Mouse (Mus musculus): ENCODE measurements at regions not wholly inside any gene's neighbourhood (a gene's known extent, or its start where the extent isn't known, plus 50 kb on each side); places are given as distances from the start of the nearest gene placed in this dataset.

DNA sequence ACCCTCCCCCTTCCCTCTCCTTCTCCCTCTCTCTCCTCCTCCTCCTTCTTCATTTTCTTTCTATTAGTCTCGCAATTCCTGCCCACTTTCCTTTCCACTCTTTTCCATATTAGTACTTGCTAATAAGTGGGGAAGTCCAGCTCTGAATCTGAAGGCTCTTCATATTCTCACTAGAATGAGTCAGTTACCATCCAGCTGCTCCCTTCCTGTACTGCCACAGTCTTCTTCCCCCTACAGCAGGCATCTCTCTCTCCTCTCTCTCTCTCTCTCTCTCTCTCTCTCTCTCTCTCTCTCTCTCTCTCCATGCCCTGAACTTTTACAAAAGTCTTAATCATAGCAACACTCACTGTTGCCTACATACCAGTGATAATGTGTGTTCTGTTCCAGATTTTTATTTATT, 226.6 kb upstream of the Pter start:
- no peak for ATAC-seq (replicated peaks; ENCODE audit: poor library complexity)

DNA sequence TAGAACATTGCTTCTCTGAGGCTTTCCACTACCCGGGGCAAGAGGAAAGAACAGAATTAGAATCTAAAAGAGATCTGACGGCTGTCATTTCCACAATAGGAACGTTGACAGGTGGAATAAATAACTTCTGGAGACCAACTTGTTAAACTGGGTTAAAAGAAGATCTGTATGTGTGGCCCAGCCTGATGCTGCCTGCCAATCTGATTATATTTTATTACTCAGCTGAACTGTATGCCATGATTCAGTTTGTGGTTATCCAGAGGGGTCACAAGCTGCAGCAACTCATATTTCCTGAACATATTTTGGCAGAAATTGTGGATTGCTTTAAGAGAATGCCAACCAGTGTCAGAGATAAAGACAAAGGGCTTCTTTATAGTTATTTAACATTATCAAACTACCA, 224.5 kb upstream of the Pter start:
- no peak for ATAC-seq (replicated peaks; ENCODE audit: poor library complexity)

DNA sequence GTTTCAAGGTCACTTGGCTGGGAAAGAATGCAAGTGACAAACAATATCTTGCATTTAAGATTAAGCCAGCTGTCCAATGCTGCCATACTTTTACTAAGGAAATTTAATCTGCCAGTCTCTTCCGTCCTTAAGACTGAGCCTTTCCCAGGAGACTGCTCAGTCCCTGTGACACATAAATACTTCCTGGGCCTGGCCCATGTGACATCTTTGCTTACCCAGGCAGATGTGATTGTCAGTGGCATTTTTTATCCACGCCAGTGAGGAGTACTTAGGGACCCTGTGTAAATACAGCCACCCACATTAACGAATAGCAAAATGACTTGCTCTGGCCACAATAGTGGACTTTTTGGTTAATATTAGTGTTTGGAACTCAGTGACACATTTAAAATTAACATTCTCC, 216.3 kb upstream of the Pter start:
- ATAC-seq (replicated peaks; ENCODE audit: poor library complexity): no peak

DNA sequence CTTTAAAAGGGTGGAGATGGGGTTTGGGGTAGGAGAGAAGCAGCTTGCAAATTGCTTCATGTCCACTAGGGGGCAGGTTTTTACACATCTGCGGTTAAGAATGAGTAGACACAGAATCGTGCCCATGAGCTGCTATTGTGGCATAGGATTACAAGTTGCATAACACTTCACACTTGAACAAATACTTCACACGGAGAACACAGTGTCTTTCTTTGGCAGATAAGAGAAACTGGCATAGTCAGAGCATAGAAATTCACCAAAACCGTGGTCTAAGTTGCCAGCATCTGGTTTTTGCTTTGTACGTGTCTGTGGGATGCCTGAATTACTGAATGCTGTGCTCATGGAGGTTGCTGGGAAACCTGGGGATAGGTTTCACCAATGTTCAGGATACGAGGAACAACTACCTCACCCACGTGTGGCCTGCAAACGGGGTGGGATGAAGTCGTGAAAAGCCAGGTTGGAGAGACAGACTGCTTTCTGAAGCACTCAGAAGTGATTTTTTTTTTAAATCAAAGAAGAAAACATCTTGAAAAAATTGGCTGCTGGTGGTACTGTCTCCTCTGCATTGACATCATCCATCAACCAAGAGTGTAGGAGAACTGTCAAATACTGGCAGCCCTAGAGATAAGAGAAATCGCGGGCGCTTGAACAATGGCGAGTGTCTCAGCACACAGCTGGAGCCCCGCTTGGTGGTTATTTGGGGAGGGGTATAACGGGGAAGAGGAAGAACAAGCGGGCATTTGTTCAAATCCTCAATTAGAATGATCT, 214.5 kb upstream of the Pter start:
- peak; percentile 98 for ATAC-seq (replicated peaks; ENCODE audit: poor library complexity)

DNA sequence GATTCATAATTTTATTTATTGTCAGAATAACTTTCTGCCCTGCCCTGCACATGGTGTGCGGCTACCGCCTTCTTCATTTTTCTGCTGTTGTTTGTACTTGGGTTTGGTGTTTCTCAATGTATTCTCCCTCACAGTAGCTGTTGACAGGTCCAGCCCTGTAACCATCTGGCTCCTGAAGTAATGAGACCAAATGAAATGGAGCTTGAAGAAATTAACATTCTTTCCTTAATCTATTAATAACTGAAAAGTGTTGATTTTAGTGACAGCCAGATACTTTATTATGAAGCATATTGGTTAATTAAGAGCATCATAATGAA, 214.0 kb upstream of the Pter start:
- ATAC-seq (replicated peaks; ENCODE audit: poor library complexity): no peak

GRCm38 (mm10) chr2:12716124-12717012, 207.5 kb upstream of the Pter start:
- ATAC-seq (replicated peaks; ENCODE audit: poor library complexity): no peak

DNA sequence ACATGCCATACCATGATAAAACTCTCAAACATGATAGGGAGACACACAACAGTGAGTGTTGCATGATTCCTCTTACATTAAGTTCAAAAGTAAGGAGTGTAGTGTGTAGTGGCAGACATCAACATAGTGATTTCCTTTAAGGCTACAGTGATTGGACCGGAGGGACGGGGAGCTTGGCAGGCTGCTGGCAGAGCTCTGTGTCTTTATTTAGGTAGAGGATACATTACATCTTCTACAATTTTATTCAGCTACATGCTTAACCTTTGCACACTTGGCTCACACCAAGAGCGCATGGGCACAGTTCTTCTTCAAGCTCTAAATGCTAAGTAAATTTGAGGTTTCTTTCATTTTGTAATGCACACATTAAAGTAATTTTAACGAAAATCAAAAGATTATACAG, 194.6 kb upstream of the Pter start:
- no peak for ATAC-seq (replicated peaks; ENCODE audit: poor library complexity)

GRCm38 (mm10) chr2:12737140-12737539, 186.7 kb upstream of the Pter start:
- ATAC-seq (replicated peaks; ENCODE audit: poor library complexity): no peak

DNA sequence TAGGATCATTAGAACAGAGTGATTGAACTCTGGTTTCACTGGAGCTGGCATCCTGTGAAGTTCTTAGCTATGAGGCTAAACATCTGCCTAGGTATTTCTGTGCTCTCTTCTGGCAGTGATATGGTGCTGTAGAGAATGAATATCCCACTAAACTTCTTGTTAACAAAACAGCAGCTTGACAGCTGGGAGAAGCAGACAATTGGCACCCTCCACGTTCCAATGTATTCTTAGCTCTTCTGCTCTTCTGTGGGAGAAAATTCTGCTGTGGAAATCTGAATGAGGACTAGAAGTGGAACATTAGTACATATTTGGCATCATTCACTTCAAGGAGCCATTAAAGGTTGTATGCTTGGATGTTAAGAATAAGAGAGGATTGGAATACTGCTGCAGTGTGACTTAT, 177.0 kb upstream of the Pter start:
- ATAC-seq (replicated peaks; ENCODE audit: poor library complexity): no peak

- ATAC-seq (replicated peaks; ENCODE audit: poor library complexity): no peak
Measured at GRCm38 (mm10) chr2:12758816-12759215, 165.0 kb upstream of the Pter start.

- ATAC-seq (replicated peaks; ENCODE audit: poor library complexity): no peak
Measured at GRCm38 (mm10) chr2:12759931-12760330, 163.9 kb upstream of the Pter start.

- ATAC-seq (replicated peaks; ENCODE audit: poor library complexity): no peak
Measured at GRCm38 (mm10) chr2:12761461-12761860, 162.4 kb upstream of the Pter start.

GRCm38 (mm10) chr2:12764510-12764909, 159.3 kb upstream of the Pter start:
- ATAC-seq (replicated peaks; ENCODE audit: poor library complexity): no peak

DNA sequence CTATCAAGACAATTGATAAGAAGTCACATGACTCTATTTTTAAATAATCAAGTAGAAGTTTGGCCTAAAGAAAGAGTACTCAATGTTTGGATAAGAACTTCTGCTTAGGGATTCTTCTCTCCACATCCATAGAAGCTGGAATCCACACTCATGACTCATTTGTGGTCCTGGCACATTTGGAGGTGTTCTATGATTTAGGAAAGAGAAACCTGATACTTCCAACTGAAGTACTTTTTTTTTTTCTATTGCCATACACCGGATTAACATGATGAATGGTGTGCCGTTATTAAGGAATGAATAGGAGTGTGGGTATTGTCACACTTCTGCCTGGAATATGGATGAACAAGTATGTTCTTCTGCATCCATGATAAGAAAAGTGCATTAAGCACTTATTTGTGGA, 158.5 kb upstream of the Pter start:
- no peak for ATAC-seq (replicated peaks; ENCODE audit: poor library complexity)

- no peak for ATAC-seq (replicated peaks; ENCODE audit: poor library complexity)
Measured at GRCm38 (mm10) chr2:12776866-12777265, 147.0 kb upstream of the Pter start.

DNA sequence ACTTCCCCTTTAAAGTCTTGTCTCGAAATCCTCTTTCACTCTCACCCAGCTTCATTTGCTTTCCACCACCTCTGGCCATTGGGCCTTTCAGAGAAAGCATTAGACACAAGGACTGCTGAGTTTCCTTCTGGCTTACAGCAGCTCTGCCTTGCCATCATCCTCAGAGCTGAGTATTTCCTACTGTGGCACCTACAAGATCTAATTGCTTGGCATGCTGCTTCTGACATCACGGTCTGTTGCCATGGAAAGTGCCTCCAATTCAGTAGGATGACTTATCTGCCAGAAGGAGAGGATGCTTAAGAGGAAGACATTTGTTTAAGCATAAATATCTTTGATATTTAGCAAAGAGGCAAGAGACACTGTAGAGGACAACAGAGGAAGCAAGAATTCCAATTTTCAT, 146.1 kb upstream of the Pter start:
- ATAC-seq (replicated peaks; ENCODE audit: poor library complexity): no peak

GRCm38 (mm10) chr2:12792596-12792995, 131.2 kb upstream of the Pter start:
- no peak for ATAC-seq (replicated peaks; ENCODE audit: poor library complexity)

DNA sequence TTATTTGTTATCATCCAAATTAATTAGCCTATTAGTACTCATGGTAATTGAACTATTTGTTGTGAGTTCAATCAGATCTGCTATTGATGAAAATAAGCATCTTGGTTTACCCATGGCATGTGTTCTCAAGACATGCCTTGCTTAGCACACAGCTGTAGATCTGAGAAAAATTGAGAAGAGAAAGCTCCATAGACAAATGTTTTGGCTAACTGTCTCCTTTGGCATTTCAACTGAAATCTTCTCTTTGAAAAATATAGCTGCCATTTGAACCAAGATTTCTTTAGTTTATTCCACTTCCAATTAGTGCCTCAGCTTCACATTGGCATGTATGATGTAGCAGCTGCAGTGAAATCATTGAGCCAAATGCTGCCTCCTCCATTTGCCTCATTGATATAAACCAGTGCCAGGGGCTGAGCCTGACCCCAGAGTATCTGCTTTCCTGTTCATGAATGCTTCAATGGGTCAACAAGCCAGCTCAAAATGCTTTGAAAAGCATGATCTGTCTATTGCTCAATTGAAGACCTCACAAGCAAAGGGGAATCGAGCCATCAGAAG, 126.1 kb upstream of the Pter start:
- no peak for ATAC-seq (replicated peaks; ENCODE audit: poor library complexity)

GRCm38 (mm10) chr2:12799153-12799925, 124.5 kb upstream of the Pter start:
- no peak for ATAC-seq (replicated peaks; ENCODE audit: poor library complexity)

- ATAC-seq (replicated peaks; ENCODE audit: poor library complexity): no peak
Measured at GRCm38 (mm10) chr2:12802667-12803066, 121.2 kb upstream of the Pter start.

DNA sequence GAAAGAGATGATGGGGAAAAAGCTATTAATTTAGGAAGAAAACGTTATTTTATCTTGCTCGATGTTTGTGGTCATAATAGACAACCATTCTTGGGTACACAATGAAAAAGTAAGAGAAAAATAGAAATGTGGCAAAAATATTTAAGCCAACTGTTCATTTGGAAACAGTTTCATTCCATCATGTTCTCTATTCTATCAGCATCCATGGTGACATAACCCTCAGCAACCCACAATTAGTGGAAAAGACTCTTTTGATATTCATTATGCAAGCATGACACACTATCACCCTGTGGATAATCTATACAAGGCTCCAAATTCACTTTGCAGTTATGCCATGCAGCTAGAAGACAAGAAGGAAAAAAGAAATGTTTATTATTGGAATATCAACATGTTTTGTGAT, 118.7 kb upstream of the Pter start:
- ATAC-seq (replicated peaks; ENCODE audit: poor library complexity): no peak
